Mouse (Mus musculus) c-Kit-negative CD71-positive TER-119-positive erythroid progenitor cells, embryonic 14.5 days (primary cell): ENCODE results near the gene Pym1.

Experiments
- DNase-seq: peaks from one replicate; pipeline ENCODE4 v3.0.0-alpha.2; 2013; ENCODE audit warnings: low read depth, low spot score

Gene Pym1

DNA sequence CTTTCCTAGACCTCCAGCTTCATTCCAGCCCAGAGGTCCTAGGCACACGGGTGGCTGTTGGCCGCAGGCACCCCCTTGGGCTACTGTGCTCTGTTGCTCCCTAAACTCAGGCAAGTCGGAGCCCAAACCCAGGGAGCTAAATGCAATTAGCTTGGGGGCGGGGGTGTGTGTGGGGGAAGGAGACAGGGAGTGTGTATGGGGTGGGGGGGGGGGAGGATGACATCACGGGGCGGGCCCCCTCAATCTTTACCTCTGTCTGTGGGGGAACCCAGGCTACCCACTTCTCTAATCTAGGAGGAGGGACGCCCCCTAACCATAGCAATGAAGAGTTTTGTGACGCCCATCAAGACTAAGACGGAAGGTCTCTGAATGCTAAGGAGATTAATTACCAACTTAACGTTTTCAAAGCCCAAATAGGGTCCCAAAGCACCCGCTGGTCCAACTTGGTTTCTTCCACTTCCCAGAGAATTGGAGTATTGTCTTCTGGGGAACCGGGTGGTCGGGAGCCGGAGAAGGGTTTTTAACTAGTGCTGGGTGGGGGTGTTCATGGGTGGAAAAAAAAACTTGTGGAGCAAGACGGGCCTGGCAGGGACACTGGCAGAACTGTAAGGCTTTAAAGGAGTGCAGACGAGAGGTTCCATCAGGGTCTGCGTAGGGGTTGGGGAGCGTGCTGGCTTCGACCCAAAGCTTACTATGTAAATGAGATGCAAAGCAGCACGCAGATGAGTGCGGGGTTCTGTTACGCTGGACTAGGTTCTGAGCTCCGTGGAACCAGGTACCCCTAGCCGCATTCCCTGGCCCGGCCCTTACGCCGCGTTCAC, 56.8 kb downstream of the Pym1 start, which contains the start of gene Tmem198b:
Tmem198b (minus strand) TSS at position 100 of the 821 bp plus-strand sequence.
- DNase-seq, result no peak

DNA sequence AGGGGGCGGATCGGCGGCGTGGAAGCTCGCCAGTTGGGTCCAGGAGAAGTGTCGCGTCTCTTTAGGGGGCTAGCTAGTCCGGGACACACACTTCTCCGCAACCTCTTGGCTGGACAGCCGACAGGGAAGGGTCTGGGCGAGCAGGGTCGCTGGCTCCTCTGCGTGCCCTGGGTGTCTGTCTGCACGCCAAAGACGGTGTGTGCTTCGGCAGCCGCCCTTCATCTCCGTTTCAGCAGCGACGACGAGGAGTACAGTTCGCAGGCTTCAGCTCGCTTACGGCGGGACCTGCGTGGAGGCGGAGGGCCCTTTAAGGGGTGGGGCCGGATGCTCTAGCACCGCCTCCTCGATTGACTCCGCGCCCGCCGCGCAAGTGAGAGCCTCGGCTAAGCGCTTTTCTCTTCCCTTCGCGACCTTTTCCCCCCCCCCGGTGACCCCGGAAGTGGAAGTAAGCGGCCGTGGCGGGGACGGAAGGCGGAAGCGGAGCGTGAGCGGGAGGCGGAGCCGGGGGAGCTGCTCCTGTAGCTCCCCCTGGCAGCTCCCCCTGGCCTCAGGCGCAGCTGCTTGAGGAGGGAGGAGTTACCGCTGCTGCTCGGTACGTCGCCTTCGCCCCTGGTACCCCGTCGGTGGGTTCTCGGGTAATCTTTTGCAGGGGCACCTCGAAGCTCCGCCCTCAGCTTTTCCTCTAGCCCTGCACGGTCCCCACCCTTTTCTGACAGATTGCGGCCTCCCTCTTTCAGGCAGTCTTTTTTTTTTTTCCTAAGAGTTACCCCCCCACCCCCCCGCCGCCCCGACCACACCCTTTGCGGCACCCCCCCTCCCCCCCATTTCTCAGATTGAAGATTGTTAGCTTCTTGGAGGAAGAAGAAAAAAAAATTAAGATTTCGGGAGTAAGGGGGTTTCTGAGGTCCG, 57.7 kb downstream of the Pym1 start:
- DNase-seq, result peak; percentile 89

DNA sequence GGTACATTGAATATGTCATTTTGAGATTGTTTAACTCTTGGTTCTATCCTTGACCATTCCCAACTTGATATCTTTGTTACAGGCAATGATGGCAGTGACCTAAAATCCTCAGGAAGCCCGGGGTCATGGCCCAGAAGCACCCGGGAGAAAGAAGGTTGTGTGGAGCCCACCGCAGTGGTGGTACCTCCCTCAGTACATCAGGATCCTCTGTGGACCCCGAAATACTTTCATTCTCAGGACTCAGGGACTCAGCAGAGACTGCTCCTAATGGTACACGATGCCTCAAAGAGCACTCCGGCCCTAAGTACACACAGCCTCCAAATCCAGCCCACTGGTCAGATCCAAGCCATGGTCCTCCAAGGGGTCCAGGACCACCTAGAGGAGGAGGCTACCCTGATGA, 58.4 kb downstream of the Pym1 start:
- DNase-seq, result no peak

DNA sequence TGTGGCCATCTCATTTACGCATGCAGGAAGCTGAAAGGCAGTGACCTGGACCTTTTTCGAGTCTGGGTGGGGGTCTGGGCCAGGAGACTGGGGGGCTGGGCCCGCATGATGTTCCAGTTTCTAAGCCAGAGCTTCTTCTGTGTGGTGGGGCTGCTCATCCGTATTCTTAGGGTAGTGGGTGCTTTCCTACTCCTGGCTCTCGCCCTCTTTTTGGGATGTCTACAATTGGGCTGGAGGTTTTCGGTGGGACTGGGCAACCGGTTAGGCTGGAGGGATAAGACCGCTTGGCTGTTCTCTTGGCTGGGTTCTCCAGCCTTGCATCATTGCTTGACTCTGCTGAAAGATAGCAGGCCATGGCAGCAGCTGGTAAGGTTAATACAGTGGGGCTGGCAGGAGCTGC, 59.3 kb downstream of the Pym1 start:
- DNase-seq, result no peak
